ENCODE assay signal across 8 mouse cellular contexts in genomic region chr1:134275616-134276464, GRCm38 (mm10). TPM values are rescaled to one million over a fixed set of nuclear protein-coding genes. Genes with fewer than 3 reads are reported as not detected.
DNase-seq lines count a peak whose midpoint lies in the region; ATAC-seq and TF ChIP-seq lines count a peak whose summit lies in the region.

No protein-coding gene starts in this region.

- no peak for TF ChIP-seq EP300 in heart, adult 2 months (IDR thresholded peaks at IDR 0.05; ENCODE audit: insufficient read depth, low read depth, low read length)
- TF ChIP-seq EP300 in heart, postnatal 0 days (IDR thresholded peaks at IDR 0.05; ENCODE audit: low read depth), result no peak

- H3K4me2 ChIP-seq in heart, postnatal 0 days (ENCODE audit: low read depth, low read length), result no peak overlapping the region

- intact Hi-C loops in heart, adult 2 months (cut with DNase I), result loop anchor here (5.0 kb wide), 1 partner anchor 41 kb away; no protein-coding TSS in a partner anchor
- intact Hi-C loops in heart, postnatal 14 days (cut with DNase I), result no loop called here

- H3K9ac ChIP-seq in heart, adult 2 months (ENCODE audit: low read depth, low read length), result no peak overlapping the region
- 0 out of 2 replicates have a peak overlapping the region, but pooled peaks have one; percentile 13 for H3K9ac ChIP-seq in heart, postnatal 0 days (replicated peaks; ENCODE audit: low read depth, low read length)

- no peak for TF ChIP-seq CTCF in heart, adult 2 months (IDR thresholded peaks at IDR 0.05)
- no peak for TF ChIP-seq CTCF in heart, postnatal 0 days (IDR thresholded peaks at IDR 0.05; ENCODE audit: low read depth)

- TF ChIP-seq POLR2A in heart, adult 2 months (IDR thresholded peaks at IDR 0.05; ENCODE audit: insufficient read depth, low read depth, low read length), result no peak

- H3K79me2 ChIP-seq in heart, adult 2 months (replicated peaks; ENCODE audit: control insufficient read depth, insufficient read depth, low read length), result no peaks in the 10 kb centered on the region

- no peak overlapping the region for H3K4me3 ChIP-seq in heart, adult 2 months
- no peak overlapping the region for H3K4me3 ChIP-seq in heart, postnatal 0 days (ENCODE audit: low read depth, low read length)

- no peak for ATAC-seq in heart, postnatal 0 days (ENCODE audit: insufficient read depth, low read depth)
- ATAC-seq in erythroid progenitor cell, adult 5-6 weeks (replicated peaks; ENCODE audit: low FRiP score, poor library complexity, severe bottlenecking), result no peak

- 64% methylated on average over 13 of the region's 13 CpGs for WGBS in heart, adult 2 months
- WGBS in heart, postnatal 0 days, result 61% methylated on average over 13 of the region's 13 CpGs

- H3K36me3 ChIP-seq in heart, adult 2 months (ENCODE audit: control insufficient read depth, insufficient read depth, low read length), result no peaks in the 10 kb centered on the region
- H3K36me3 ChIP-seq in heart, postnatal 0 days (replicated peaks; ENCODE audit: control insufficient read depth, insufficient read depth, low read length), result no peaks in the 10 kb centered on the region

- H3K4me1 ChIP-seq in heart, adult 2 months (ENCODE audit: control insufficient read depth, insufficient read depth, low read length), result 0 out of 2 replicates have a peak, but pooled peaks cover 1% of the 10 kb centered on the region
- H3K4me1 ChIP-seq in heart, postnatal 0 days (ENCODE audit: control insufficient read depth, insufficient read depth), result 0 out of 2 replicates have a peak, but pooled peaks cover 5% of the 10 kb centered on the region

- no peaks in the 10 kb centered on the region for H3K9me3 ChIP-seq in heart, postnatal 0 days (replicated peaks; ENCODE audit: control insufficient read depth, low read length)

- H3K27ac ChIP-seq in heart, adult 2 months, result peak overlapping the region; percentile 26; the same call in 1 of the 2 replicates
- H3K27ac ChIP-seq in heart, postnatal 0 days (ENCODE audit: low read depth), result peak overlapping the region; percentile 36

- no peak for DNase-seq in heart, adult 2 months
- DNase-seq in heart, postnatal 14 days, result no peak
- peak; percentile 78 for DNase-seq in cerebellum, adult 11 months
- no peak for DNase-seq in heart, postnatal 0 days (ENCODE audit: low spot score)
- DNase-seq in layer of hippocampus, postnatal 36 days, result peak; percentile 61 to 65
- DNase-seq in retina, postnatal 1 day, result no peak
- DNase-seq in spleen, postnatal 14 days (ENCODE audit: low spot score in 2 of 2), result no peak

- no peaks in the 10 kb centered on the region for H3K27me3 ChIP-seq in heart, adult 2 months (ENCODE audit: control insufficient read depth, insufficient read depth, low read length)
- no peaks in the 10 kb centered on the region for H3K27me3 ChIP-seq in heart, postnatal 0 days (ENCODE audit: control insufficient read depth, insufficient read depth, low read length)

RNA-seq across cellular contexts. Expression of gene Myog, which starts 13.9 kb away (rescaled TPM):
- not detected for total RNA-seq in heart, adult 2 months (2021)
- polyA plus RNA-seq in heart, adult 2 months (2012; rRNA removed), result not detected in 2 replicates
- total RNA-seq in heart, postnatal 14 days (2021), result not detected
- not detected in 2 replicates for total RNA-seq in heart, postnatal 0 days (2014; rRNA removed; ENCODE audit: low replicate concordance)
- polyA plus RNA-seq in heart, postnatal 0 days (2015; fragmentation: Nextera tagmentation; extraction: Ambion mirVana), result 0.25 and 0.31 TPM in 2 replicates
- total RNA-seq in layer of hippocampus, postnatal 36 days (2021), result not detected
- total RNA-seq in erythroid progenitor cell, adult 5-6 weeks (2015; ENCODE audit: low replicate concordance), result not detected in 2 replicates
- not detected in 2 replicates for total RNA-seq in erythroid progenitor cell, adult 5-6 weeks (2017; ENCODE audit: low replicate concordance)

RNA-seq across cellular contexts. Expression of gene Adora1, which starts 40.6 kb away (rescaled TPM):
- total RNA-seq in heart, adult 2 months (2021), result 10 to 100 TPM in 1 of 2 experiments, 1 to 10 TPM in 1; 9.6 to 15.0 TPM
- 18.6 and 19.4 TPM in 2 replicates for polyA plus RNA-seq in heart, adult 2 months (2012; rRNA removed)
- total RNA-seq in heart, postnatal 14 days (2021), result 10 to 100 TPM; 20.3 to 23.0 TPM
- total RNA-seq in heart, postnatal 0 days (2014; rRNA removed; ENCODE audit: low replicate concordance), result 15.5 and 29.2 TPM in 2 replicates
- 11.7 and 12.9 TPM in 2 replicates for polyA plus RNA-seq in heart, postnatal 0 days (2015; fragmentation: Nextera tagmentation; extraction: Ambion mirVana)
- total RNA-seq in layer of hippocampus, postnatal 36 days (2021), result 100 to 1,000 TPM; 216 to 224 TPM
- not detected in 2 replicates for total RNA-seq in erythroid progenitor cell, adult 5-6 weeks (2015; ENCODE audit: low replicate concordance)
- total RNA-seq in erythroid progenitor cell, adult 5-6 weeks (2017; ENCODE audit: low replicate concordance), result not detected in 2 replicates

RNA-seq across cellular contexts. Expression of gene Ppfia4, which starts 56.9 kb away (rescaled TPM):
- total RNA-seq in heart, adult 2 months (2021), result under 1 TPM; 0.80 to 0.94 TPM
- polyA plus RNA-seq in heart, adult 2 months (2012; rRNA removed), result 4.4 and 4.9 TPM in 2 replicates
- 1 to 10 TPM; 2.8 to 3.5 TPM for total RNA-seq in heart, postnatal 14 days (2021)
- total RNA-seq in heart, postnatal 0 days (2014; rRNA removed; ENCODE audit: low replicate concordance), result 5.2 and 12.3 TPM in 2 replicates
- 6.2 and 6.4 TPM in 2 replicates for polyA plus RNA-seq in heart, postnatal 0 days (2015; fragmentation: Nextera tagmentation; extraction: Ambion mirVana)
- total RNA-seq in layer of hippocampus, postnatal 36 days (2021), result 10 to 100 TPM; 68.8 to 70.0 TPM
- 0.42 and 0.72 TPM in 2 replicates for total RNA-seq in erythroid progenitor cell, adult 5-6 weeks (2015; ENCODE audit: low replicate concordance)
- 3.0 TPM in 1 of 2 replicates, not detected in the other for total RNA-seq in erythroid progenitor cell, adult 5-6 weeks (2017; ENCODE audit: low replicate concordance)

Comparison
In these comparisons a context has a peak if more than half of its experiments do, and no peak if none do; other contexts are left out.
1. DNase-seq: peak in cerebellum, adult 11 months (single experiment) and layer of hippocampus, postnatal 36 days (2 of 2); none in heart, adult 2 months (0 of 2), heart, postnatal 14 days (0 of 2), heart, postnatal 0 days (single experiment), retina, postnatal 1 day (single experiment) and spleen, postnatal 14 days (0 of 2).
2. RNA of gene Adora1, which starts 40.6 kb away (total RNA-seq): 216 to 224 TPM in layer of hippocampus, postnatal 36 days, 15.5 to 29.2 TPM in heart, postnatal 0 days, 20.3 to 23.0 TPM in heart, postnatal 14 days and 9.6 to 15.0 TPM in heart, adult 2 months; not detected in erythroid progenitor cell, adult 5-6 weeks; every median in the first group is over 10 times any median in the second.